Mouse (Mus musculus) midbrain, embryonic 11.5 days (tissue): ENCODE results near the gene Mpp3. TPM values are rescaled to one million over a fixed set of nuclear protein-coding genes. Genes with fewer than 3 reads are reported as not detected.

Experiments
- ATAC-seq: fragments of 200-750 bp; cut with Nextera tagmentation; 2 replicates; pipeline ENCODE4 v1.8.0; 2017; ENCODE audit warnings: moderate TSS enrichment, moderate library complexity; ENCODE audit not compliant: low FRiP score
- DNase-seq: peaks from one replicate; pipeline ENCODE4 v3.0.0; 2015; ENCODE audit warnings: low spot score; ENCODE audit errors: missing footprints
- H3K27ac ChIP-seq: fragments of 300-500 bp; sonication (generic); 2 replicates; pipeline ENCODE4 v1.5.1; 2014; ENCODE audit warnings: low read depth, low read length
- H3K27me3 ChIP-seq: fragments of 300-500 bp; sonication (generic); 2 replicates; pipeline ENCODE4 v1.6.1; 2014; ENCODE audit warnings: mild to moderate bottlenecking, low read length, moderate library complexity, mixed read lengths; ENCODE audit not compliant: control insufficient read depth, insufficient read depth
- H3K36me3 ChIP-seq: fragments of 300-500 bp; sonication (generic); 2 replicates; pipeline ENCODE4 v1.6.1; 2014; ENCODE audit warnings: mild to moderate bottlenecking, low read length, moderate library complexity, mixed read lengths; ENCODE audit not compliant: control insufficient read depth, insufficient read depth
- H3K4me1 ChIP-seq: fragments of 300-500 bp; sonication (generic); 2 replicates; pipeline ENCODE4 v1.6.1; 2014; ENCODE audit warnings: low read length; ENCODE audit not compliant: control insufficient read depth, insufficient read depth
- H3K4me2 ChIP-seq: fragments of 300-500 bp; sonication (generic); 2 replicates; pipeline ENCODE4 v1.6.1; 2014; ENCODE audit warnings: mild to moderate bottlenecking, moderate library complexity
- H3K4me3 ChIP-seq: fragments of 300-500 bp; sonication (generic); 2 replicates; pipeline ENCODE4 v1.5.1; 2014; ENCODE audit warnings: low read depth, low read length
- H3K9ac ChIP-seq: fragments of 300-500 bp; sonication (generic); 2 replicates; pipeline ENCODE4 v1.6.1; 2014; ENCODE audit warnings: low read length
- H3K9me3 ChIP-seq: fragments of 300-500 bp; sonication (generic); 2 replicates; pipeline ENCODE4 v1.6.1; 2016; ENCODE audit warnings: low read length; ENCODE audit not compliant: control insufficient read depth
- WGBS: fragments of 180-500 bp; shearing (Covaris S2); extraction: QIAGEN DNeasy Blood & Tissue Kit; methylation state at CpG from one replicate; pipeline ENCODE4 v1.1.7; 2014; 5-methylcytosine and 5-hydroxymethylcytosine counted together
- polyA plus RNA-seq: library from polyadenylated mRNA; unstranded; fragments of >200 nt; fragmentation: Nextera tagmentation; extraction: Ambion mirVana; gene quantifications from 2 replicates; pipeline ENCODE4 v1.2.1, GENCODE M21; 2014

Mpp3 gene
- polyA plus RNA-seq, 1 experiment from 2014 or later, result 14.4 TPM

GRCm38 (mm10) chr11:102061236-102061940 is 33.1 kb upstream of the Mpp3 start:
- Histone ChIP-seq H3K9me3 (no peaks in the 10 kb centered on the region), H3K27ac (no peak overlapping the region), H3K4me3 (peak overlapping the region; percentile 35), H3K27me3 (peaks cover 7% of the 10 kb centered on the region; the same call in 1 of the 2 replicates), H3K9ac (peak overlapping the region; percentile 54), H3K36me3 (peaks cover 2% of the 10 kb centered on the region; the same call in 1 of the 2 replicates), H3K4me2 (peak overlapping the region; percentile 70), H3K4me1 (peaks cover 2% of the 10 kb centered on the region; the same call in 1 of the 2 replicates)
- DNase-seq (peak; percentile 98), ATAC-seq (peak; percentile 81)
- WGBS, result 3% methylated on average over 23 of the region's 23 CpGs

DNA sequence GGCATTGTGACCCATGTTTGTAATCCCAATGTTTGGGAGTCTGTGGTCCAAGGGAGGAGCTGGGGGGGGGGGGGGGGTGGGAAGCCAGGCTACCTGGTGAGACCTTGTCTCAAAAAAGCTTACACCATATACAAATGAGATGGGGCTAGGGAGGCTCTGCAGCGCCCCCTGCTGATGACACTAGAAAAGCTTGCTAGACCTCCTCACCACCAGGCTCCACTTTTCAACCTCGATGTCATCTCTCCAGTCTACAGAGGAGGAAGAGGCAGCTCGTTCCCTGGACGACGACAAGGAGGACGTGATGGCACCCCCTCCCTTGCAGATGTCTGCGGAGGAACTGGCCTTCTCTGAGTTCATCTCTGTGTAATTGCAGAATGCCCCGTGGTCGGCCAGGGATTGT is 25.6 kb upstream of the Mpp3 start:
- no peak overlapping the region for H3K27ac ChIP-seq
- no peak overlapping the region for H3K4me3 ChIP-seq
- H3K36me3 ChIP-seq, result no peaks in the 10 kb centered on the region
- WGBS, result 28% methylated on average over 9 of the region's 9 CpGs
- H3K27me3 ChIP-seq, result no peaks in the 10 kb centered on the region
- ATAC-seq, result no peak
- H3K4me1 ChIP-seq, result no peaks in the 10 kb centered on the region
- no peak overlapping the region for H3K9ac ChIP-seq
- peak; percentile 93 for DNase-seq
- no peak overlapping the region for H3K4me2 ChIP-seq
- H3K9me3 ChIP-seq, result no peaks in the 10 kb centered on the region

- 89% methylated on average over 7 of the region's 7 CpGs for WGBS
Observed at GRCm38 (mm10) chr11:102053183-102053582, 24.9 kb upstream of the Mpp3 start.

DNA sequence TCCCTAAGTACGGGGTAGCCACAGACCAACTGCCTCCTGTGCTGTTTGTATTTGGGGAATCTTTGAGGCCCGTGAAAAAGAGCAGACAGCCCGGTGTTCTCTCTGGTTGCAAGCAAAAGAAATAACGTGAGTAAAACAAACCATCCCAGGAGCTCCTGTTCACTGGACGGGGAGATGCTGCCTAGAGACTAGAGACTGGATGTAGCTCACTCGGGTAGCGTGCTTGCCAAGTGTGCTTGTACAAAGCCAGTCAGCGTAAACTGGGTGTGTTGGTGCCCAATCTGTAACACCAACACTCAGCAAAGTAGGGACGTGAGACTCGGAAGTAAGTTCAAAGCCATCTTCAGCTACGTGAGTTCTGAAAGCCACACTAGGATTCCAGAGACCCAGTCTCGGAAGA is 24.4 kb upstream of the Mpp3 start:
- Histone ChIP-seq H3K27me3 (no peaks in the 10 kb centered on the region), H3K4me3 (no peak overlapping the region), H3K9ac (no peak overlapping the region), H3K4me2 (no peak overlapping the region), H3K9me3 (no peaks in the 10 kb centered on the region), H3K36me3 (no peaks in the 10 kb centered on the region), H3K4me1 (no peaks in the 10 kb centered on the region), H3K27ac (no peak overlapping the region)
- 85% methylated on average over 12 of the region's 12 CpGs for WGBS
- no peak for ATAC-seq
- DNase-seq, result peak; percentile 83

More at GRCm38 (mm10) chr11:102053183-102053582, 24.9 kb upstream of the Mpp3 start:
- Histone ChIP-seq H3K4me2 (no peak overlapping the region), H3K27me3 (no peaks in the 10 kb centered on the region), H3K27ac (no peak overlapping the region), H3K36me3 (no peaks in the 10 kb centered on the region), H3K9me3 (no peaks in the 10 kb centered on the region), H3K4me1 (no peaks in the 10 kb centered on the region), H3K4me3 (no peak overlapping the region), H3K9ac (no peak overlapping the region)
- DNase-seq (no peak), ATAC-seq (no peak)

DNA sequence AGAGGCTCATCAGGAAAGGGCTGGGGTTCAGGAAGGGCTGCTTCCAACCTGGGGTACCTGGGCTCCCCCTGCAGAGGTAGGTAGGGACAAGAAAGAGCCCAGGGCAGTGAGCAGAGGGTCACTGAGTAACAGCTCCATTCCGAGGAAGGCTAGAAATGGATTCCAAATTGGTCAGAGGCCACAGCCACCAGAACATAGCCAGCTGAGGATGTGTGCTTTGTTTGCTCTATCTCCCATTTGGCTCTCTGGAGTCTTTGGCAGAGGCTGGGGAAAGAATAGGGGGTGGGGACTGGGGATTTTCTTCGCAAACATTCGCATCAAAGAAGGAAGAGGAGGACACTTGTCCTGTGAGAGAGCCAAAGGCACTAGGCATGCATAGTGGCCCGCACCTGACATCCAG is 23.7 kb upstream of the Mpp3 start:
- Histone ChIP-seq H3K9ac (no peak overlapping the region), H3K36me3 (no peaks in the 10 kb centered on the region), H3K4me2 (no peak overlapping the region), H3K27me3 (no peaks in the 10 kb centered on the region), H3K4me3 (no peak overlapping the region), H3K27ac (no peak overlapping the region), H3K9me3 (no peaks in the 10 kb centered on the region), H3K4me1 (no peaks in the 10 kb centered on the region)
- ATAC-seq (no peak), DNase-seq (no peak)
- WGBS, result 29% methylated on average over 4 of the region's 4 CpGs

DNA sequence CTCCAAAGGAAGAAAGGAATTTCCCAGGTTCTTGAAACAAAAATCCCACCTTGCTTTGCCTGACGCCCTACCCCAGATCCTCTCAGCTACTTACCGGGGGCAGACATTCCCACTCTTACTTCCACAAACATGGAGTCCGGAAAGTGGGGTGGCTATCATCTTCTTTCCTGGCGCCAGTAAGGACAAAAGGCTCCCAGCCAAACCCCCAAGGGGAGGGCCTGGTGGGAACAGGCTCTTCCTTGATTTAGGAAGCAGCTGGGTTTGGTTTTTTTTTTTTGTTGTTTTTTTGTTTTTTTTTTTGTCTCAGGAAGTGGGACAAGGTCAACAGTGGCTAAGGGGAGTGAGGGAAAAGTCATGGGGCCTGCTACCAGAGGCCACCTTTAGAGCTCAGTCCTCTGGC is 23.3 kb upstream of the Mpp3 start:
- Histone ChIP-seq H3K4me3 (no peak overlapping the region), H3K27ac (no peak overlapping the region), H3K27me3 (no peaks in the 10 kb centered on the region), H3K9ac (no peak overlapping the region), H3K4me2 (no peak overlapping the region), H3K9me3 (no peaks in the 10 kb centered on the region), H3K4me1 (no peaks in the 10 kb centered on the region), H3K36me3 (no peaks in the 10 kb centered on the region)
- DNase-seq (no peak), ATAC-seq (no peak)
- 68% methylated on average over 4 of the region's 4 CpGs for WGBS

DNA sequence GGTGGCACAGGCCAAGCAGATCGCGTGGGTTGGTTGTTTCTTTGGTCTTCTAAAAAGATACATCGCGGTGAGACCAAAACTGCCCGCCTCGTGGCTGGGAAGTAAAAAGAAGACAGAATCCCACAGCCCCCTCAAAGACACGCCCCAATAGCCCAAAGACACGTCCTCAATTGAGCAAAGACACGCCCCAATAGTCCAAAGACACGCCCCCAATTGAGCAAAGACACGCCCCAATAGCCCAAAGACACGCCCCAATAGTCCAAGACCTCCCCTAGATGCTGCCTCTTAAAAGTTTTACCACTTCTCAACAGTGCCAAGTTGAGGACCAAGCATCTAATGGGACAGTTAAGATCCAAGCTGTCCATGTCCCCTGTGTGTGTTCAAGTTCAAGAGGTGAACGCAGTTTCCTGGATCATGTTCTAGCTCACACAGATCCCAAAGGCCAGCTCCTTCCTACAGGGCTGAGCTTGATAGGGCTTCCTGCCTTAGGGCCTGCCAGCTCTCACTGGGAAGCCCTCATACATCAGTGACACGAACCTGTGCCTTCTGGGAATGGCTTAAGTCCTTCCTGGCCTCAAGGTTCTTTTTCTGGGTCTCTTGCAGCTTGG is 21.7 kb upstream of the Mpp3 start:
- no peaks in the 10 kb centered on the region for H3K36me3 ChIP-seq
- H3K4me1 ChIP-seq, result no peaks in the 10 kb centered on the region
- no peak overlapping the region for H3K9ac ChIP-seq
- H3K27me3 ChIP-seq, result no peaks in the 10 kb centered on the region
- WGBS, result 53% methylated on average over 14 of the region's 14 CpGs
- no peak overlapping the region for H3K4me2 ChIP-seq
- ATAC-seq (no peak), DNase-seq (no peak)
- H3K4me3 ChIP-seq, result no peak overlapping the region
- H3K9me3 ChIP-seq, result 0 out of 2 replicates have a peak, but pooled peaks cover 8% of the 10 kb centered on the region
- H3K27ac ChIP-seq, result no peak overlapping the region

- Histone ChIP-seq H3K4me2 (no peak overlapping the region), H3K27me3 (no peaks in the 10 kb centered on the region), H3K27ac (no peak overlapping the region), H3K4me1 (no peaks in the 10 kb centered on the region), H3K9ac (no peak overlapping the region), H3K9me3 (0 out of 2 replicates have a peak, but pooled peaks cover 8% of the 10 kb centered on the region), H3K36me3 (no peaks in the 10 kb centered on the region), H3K4me3 (no peak overlapping the region)
- DNase-seq, result peak; percentile 10
- ATAC-seq, result no peak
- 82% methylated on average over 9 of the region's 9 CpGs for WGBS
Observed at GRCm38 (mm10) chr11:102046607-102047006, 18.3 kb upstream of the Mpp3 start.

- ATAC-seq (no peak), DNase-seq (no peak)
- Histone ChIP-seq H3K4me3 (no peak overlapping the region), H3K4me2 (no peak overlapping the region), H3K36me3 (no peaks in the 10 kb centered on the region), H3K27me3 (no peaks in the 10 kb centered on the region), H3K4me1 (no peaks in the 10 kb centered on the region), H3K9me3 (0 out of 2 replicates have a peak, but pooled peaks cover 8% of the 10 kb centered on the region), H3K9ac (no peak overlapping the region), H3K27ac (no peak overlapping the region)
- 90% methylated on average over 7 of the region's 7 CpGs for WGBS
Observed at GRCm38 (mm10) chr11:102044691-102045212, 16.5 kb upstream of the Mpp3 start.
